Mouse (Mus musculus) ES-E14 (cell line): ENCODE results near the gene Ppp2r3a. TPM values are rescaled to one million over a fixed set of nuclear protein-coding genes. Genes with fewer than 3 reads are reported as not detected.

Experiments
- DNase-seq: peaks from one replicate; pipeline ENCODE4 v3.0.0-alpha.2; 2013; ENCODE audit warnings: low read depth, low spot score
- H3K27ac ChIP-seq: 2 replicates; pipeline ENCODE4 v1.5.1; 2012; ENCODE audit warnings: low read depth, mild to moderate bottlenecking, low read length, moderate library complexity, mixed read lengths; ENCODE audit not compliant: poor library complexity, insufficient read depth, severe bottlenecking
- H3K36me3 ChIP-seq: 2 replicates; pipeline ENCODE4 v1.6.1; 2012; ENCODE audit warnings: mild to moderate bottlenecking, low read length, moderate library complexity, mixed read lengths; ENCODE audit not compliant: control insufficient read depth, poor library complexity, insufficient read depth, severe bottlenecking
- H3K4me1 ChIP-seq, 2 experiments: fragments of 150-350 bp in 1 of 2; sonication (generic) in 1 of 2; 2 replicates each; pipeline ENCODE4 v1.6.1; 2012; ENCODE audit warnings: low read length in 2 of 2, mild to moderate bottlenecking in 1 of 2, mixed read lengths in 1 of 2; ENCODE audit not compliant: control insufficient read depth in 2 of 2, insufficient read depth in 2 of 2, poor library complexity in 1 of 2
- H3K4me3 ChIP-seq, 2 experiments: fragments of 150-350 bp in 1 of 2; sonication (generic) in 1 of 2; 2 replicates each; pipeline ENCODE4 v1.5.1; 2012; ENCODE audit warnings: low read length in 2 of 2, low read depth in 1 of 2, mild to moderate bottlenecking in 1 of 2, mixed read lengths in 1 of 2; ENCODE audit not compliant: insufficient read depth in 1 of 2, poor library complexity in 1 of 2, severe bottlenecking in 1 of 2
- H3K9ac ChIP-seq: 2 replicates; pipeline ENCODE4 v1.6.1; 2012; ENCODE audit warnings: low read depth, mild to moderate bottlenecking, low read length, mixed read lengths; ENCODE audit not compliant: poor library complexity, insufficient read depth, severe bottlenecking
- H3K9me3 ChIP-seq: fragments of 150-350 bp; sonication (generic); 2 replicates; pipeline ENCODE4 v1.6.1; 2012; ENCODE audit warnings: low read depth, mild to moderate bottlenecking, low read length; ENCODE audit not compliant: control insufficient read depth, insufficient read depth
- CHD2 ChIP-seq: IDR thresholded peaks from 2 replicates; pipeline ENCODE4 v1.6.1; 2014; ENCODE audit warnings: mild to moderate bottlenecking, low read depth, low read length, inconsistent platforms
- HCFC1 ChIP-seq: IDR thresholded peaks from 2 replicates; pipeline ENCODE4 v1.6.1; 2012; ENCODE audit warnings: low read length, inconsistent platforms, borderline replicate concordance; ENCODE audit not compliant: insufficient read depth
- MAFK ChIP-seq: IDR thresholded peaks from 2 replicates; pipeline ENCODE4 v1.6.1; 2014; ENCODE audit warnings: mild to moderate bottlenecking, low read depth, low read length, inconsistent platforms; ENCODE audit not compliant: insufficient read depth
- ZC3H11A ChIP-seq: IDR thresholded peaks from 2 replicates; pipeline ENCODE4 v1.6.1; 2012; ENCODE audit warnings: low read depth, mild to moderate bottlenecking, inconsistent platforms, low read length, borderline replicate concordance
- ZNF384 ChIP-seq: IDR thresholded peaks from 2 replicates; pipeline ENCODE4 v1.6.1; 2012; ENCODE audit warnings: low read depth, low read length, inconsistent platforms
- in situ Hi-C, 2 experiments: fragments of 600-800 bp; cut with MboI; formaldehyde crosslinking; loops; one replicate each; pipeline ENCODE4 v1.15.1; 2025; ENCODE audit warnings: low sequenced_read_pairs in 2 of 2, inconsistent platforms in 1 of 2; ENCODE audit not compliant: unreplicated experiment in 2 of 2
- total RNA-seq: library from RNA; depleted of rRNA; stranded (reverse); fragments of 300-350 nt; gene quantifications from 2 replicates; pipeline ENCODE4 v1.2.3, GENCODE M21; 2012

Gene Ppp2r3a
- total RNA-seq, 1 experiment, result 4.1 TPM

- H3K9ac ChIP-seq, result no peak overlapping the region
- no peak overlapping the region for H3K27ac ChIP-seq
- TF ChIP-seq MAFK, result no peak
- TF ChIP-seq ZNF384, result no peak
- TF ChIP-seq HCFC1, result no peak
- peaks cover 0 to 2% of the 10 kb centered on the region in 2 experiments; a peak in 1 of 4 replicates for H3K4me1 ChIP-seq
- H3K9me3 ChIP-seq, result no peaks in the 10 kb centered on the region
- no peaks in the 10 kb centered on the region for H3K36me3 ChIP-seq
- DNase-seq, result no peak
- H3K4me3 ChIP-seq, result no peak overlapping the region
- in situ Hi-C loops, result no loop called here
These were observed 2.0 kb downstream of the Ppp2r3a start for GRCm38 (mm10) chr9:101249626-101250025.

DNA sequence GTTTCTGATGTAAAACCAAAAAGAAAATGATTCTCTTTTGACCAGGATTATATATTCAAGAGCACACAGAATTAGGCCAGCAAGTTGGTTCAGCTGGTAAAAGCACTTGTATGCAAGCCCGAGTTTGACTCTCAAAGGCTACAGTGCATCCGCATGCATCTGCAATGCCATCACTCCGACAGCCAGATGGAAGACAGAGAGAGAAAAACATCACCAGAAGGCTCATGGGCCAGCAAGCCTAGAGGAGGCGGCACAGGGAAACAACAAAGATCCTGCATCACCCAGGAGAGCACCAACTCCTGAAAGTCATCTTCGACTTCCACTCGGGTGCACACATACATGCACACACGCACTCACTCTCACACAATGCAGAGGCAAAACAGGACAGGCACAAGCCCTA lies 4.1 kb downstream of the Ppp2r3a start:
- Histone ChIP-seq H3K9me3 (no peaks in the 10 kb centered on the region), H3K4me3 (no peak overlapping the region), H3K27ac (no peak overlapping the region), H3K36me3 (no peaks in the 10 kb centered on the region), H3K9ac (no peak overlapping the region), H3K4me1 (peaks cover 0 to 2% of the 10 kb centered on the region in 2 experiments; a peak in 1 of 4 replicates)
- TF ChIP-seq CHD2 (no peak), MAFK (no peak), ZC3H11A (no peak), HCFC1 (no peak), ZNF384 (no peak)
- in situ Hi-C loops, result no loop called here
- no peak for DNase-seq

GRCm38 (mm10) chr9:101245493-101245892 lies 6.1 kb downstream of the Ppp2r3a start:
- no peak overlapping the region for H3K27ac ChIP-seq
- no peak for DNase-seq
- in situ Hi-C loops, result no loop called here
- no peak overlapping the region for H3K9ac ChIP-seq
- TF ChIP-seq HCFC1 (no peak), MAFK (no peak), ZNF384 (no peak), ZC3H11A (no peak)
- no peaks in the 10 kb centered on the region for H3K36me3 ChIP-seq
- no peaks in the 10 kb centered on the region for H3K9me3 ChIP-seq
- H3K4me1 ChIP-seq, result peaks cover 0 to 1% of the 10 kb centered on the region in 2 experiments; a peak in 1 of 4 replicates
- no peak overlapping the region for H3K4me3 ChIP-seq

- H3K9me3 ChIP-seq, result no peaks in the 10 kb centered on the region
- TF ChIP-seq MAFK (no peak), HCFC1 (no peak), ZNF384 (no peak), CHD2 (no peak), ZC3H11A (no peak)
- H3K9ac ChIP-seq, result no peak overlapping the region
- H3K4me3 ChIP-seq, result no peak overlapping the region
- no peak overlapping the region for H3K27ac ChIP-seq
- in situ Hi-C loops, result no loop called here
- no peaks in the 10 kb centered on the region for H3K4me1 ChIP-seq
- no peaks in the 10 kb centered on the region for H3K36me3 ChIP-seq
- no peak for DNase-seq
These were observed 7.9 kb downstream of the Ppp2r3a start for GRCm38 (mm10) chr9:101243711-101244110.

- Histone ChIP-seq H3K9me3 (no peaks in the 10 kb centered on the region), H3K4me1 (no peaks in the 10 kb centered on the region), H3K27ac (no peak overlapping the region), H3K9ac (no peak overlapping the region), H3K4me3 (no peak overlapping the region), H3K36me3 (no peaks in the 10 kb centered on the region)
- DNase-seq, result no peak
- in situ Hi-C loops, result no loop called here
- TF ChIP-seq ZNF384, result no peak
- TF ChIP-seq MAFK, result no peak
- no peak for TF ChIP-seq HCFC1
- TF ChIP-seq CHD2, result no peak
- no peak for TF ChIP-seq ZC3H11A
These were observed 11.4 kb downstream of the Ppp2r3a start for GRCm38 (mm10) chr9:101240161-101240560.
